Mouse (Mus musculus) brain, embryonic 14.5 days (tissue): ENCODE results near the gene 9430097D07Rik.

Experiments used
- CTCF ChIP-seq: fragments of 200-500 bp; IDR thresholded peaks from 2 replicates; pipeline ENCODE4 v1.5.1; 2012; ENCODE audit warnings: inconsistent platforms, mild to moderate bottlenecking, moderate library complexity, borderline replicate concordance; ENCODE audit not compliant: insufficient read depth, insufficient read length; ENCODE audit errors: extremely low read depth
- POLR2A ChIP-seq: fragments of 200-500 bp; IDR thresholded peaks from 2 replicates; pipeline ENCODE4 v1.6.1; 2012; ENCODE audit warnings: mild to moderate bottlenecking, inconsistent platforms, borderline replicate concordance; ENCODE audit not compliant: poor library complexity, insufficient read depth, insufficient read length, severe bottlenecking; ENCODE audit errors: extremely low read depth

DNA sequence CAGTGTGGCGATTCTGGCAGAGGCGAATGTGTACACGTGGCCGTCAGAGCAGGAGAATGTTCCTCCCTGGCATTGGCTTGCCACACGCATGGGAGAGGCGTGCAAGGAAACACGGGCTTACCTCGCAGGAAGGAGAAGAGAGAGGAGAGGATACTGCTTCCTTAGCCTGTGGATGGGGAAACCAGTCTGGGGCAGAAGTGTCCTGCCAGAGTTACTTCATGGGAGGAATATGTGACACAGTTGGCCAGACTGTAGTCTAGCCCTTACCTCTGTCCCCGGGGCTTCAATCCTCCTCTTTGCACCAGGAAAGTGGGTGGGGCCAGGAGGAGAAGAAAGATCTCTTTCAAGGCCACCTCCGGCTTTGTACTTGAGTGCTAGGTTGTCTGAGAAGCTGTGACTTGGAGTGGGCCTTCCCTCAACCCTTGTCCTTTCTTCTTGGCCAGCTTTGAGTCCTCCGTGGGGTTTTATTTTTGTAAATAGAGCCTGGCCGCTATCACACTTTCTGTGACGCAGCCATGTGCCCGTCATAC is 36.0 kb downstream of the 9430097D07Rik start:
- TF ChIP-seq CTCF (no peak), POLR2A (no peak)
